Mouse (Mus musculus) c-Kit-positive CD71-positive TER-119-positive erythroid progenitor cells, embryonic 14.5 days (primary cell): ENCODE measurements around the gene Ntn4.

ENCODE experiments used
- DNase-seq: peaks from one replicate; pipeline ENCODE4 v3.0.0-alpha.2; 2013; ENCODE audit warnings: low spot score

Ntn4 gene

DNA sequence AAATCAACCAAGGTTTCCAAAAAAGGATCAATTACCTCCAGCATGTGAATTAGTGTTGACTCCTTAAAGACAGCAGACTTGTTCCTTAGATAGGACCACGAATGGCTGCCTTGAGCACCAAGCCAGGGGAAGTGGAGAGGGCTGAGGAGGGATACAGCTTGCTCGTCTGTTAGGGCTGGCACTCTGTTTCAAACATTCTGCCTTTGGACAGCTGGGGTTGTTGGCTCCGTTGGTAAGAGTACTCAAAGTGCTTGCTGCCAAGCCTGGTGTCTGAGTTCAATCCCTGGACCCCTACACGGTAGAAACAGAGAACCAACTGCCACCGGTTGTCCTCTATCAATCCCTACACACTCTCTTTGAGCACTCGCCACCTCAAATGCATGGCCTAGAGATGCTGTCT lies 90.0 kb downstream of the Ntn4 start:
- DNase-seq = no peak

DNA sequence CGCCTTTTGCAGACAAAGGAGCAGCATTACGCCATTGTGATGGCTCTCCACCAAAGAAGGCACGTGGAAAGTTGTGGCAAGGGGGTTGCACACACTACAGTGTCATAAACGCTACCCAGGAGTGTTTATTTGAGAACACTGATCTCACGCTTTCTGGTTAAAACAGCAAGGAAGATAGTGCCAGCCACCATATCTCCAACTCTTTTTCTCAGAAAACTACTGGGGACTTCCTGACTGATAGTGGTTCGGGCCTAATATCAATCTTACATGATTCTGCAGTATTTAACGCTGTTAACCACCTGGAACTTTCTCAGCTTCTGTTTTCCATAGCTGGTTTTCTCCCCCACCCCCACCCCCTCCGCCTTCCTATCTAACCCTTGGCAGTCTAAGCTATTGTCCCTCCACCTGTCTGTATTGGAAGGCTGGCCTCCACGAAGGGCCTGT lies 90.8 kb downstream of the Ntn4 start:
- DNase-seq = peak; percentile 30

DNA sequence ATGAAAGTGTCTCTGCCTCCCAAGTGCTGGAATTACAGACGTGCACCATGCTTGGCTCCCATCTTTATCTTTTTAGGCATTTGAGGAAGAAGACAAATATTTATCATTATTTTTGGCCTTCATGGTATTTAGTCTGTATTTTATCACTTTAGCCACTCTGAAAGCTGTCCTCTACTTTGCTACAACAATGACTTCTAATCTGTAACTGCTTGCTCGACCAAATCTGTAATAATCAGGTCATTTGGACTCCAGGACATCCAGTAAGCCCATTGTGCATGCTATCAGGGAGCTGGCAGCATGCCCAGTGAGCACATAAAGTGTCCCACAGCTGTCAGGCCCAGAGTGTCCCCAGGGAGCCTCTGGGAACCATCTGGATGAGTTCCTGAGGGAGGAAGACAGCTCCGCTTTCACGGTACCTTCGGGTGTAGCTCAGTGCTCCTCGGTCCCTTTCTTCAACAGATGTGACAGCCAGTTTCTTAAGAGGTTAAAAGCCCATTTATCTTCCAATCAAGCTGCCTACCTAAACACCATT lies 95.7 kb downstream of the Ntn4 start:
- DNase-seq = no peak

DNA sequence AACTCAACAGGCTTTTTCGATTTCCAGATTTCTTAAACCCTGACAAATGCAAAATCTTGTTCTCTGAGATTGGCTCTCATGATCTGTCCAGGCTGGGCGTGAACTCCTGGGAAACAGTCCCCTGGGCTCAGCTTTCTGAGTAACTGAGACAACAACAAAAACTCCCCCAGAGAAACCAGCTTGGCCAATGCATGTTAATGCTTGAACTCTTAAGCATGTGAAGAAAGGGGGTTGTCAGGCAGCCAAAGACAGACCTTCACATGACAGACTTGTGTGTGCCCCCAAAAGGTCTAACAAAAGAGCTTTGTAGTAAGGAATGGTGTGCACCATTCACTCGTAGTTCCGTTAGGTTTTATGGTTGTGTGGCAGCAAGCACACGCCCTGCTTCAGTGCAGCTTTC lies 96.6 kb downstream of the Ntn4 start:
- no peak for DNase-seq

DNA sequence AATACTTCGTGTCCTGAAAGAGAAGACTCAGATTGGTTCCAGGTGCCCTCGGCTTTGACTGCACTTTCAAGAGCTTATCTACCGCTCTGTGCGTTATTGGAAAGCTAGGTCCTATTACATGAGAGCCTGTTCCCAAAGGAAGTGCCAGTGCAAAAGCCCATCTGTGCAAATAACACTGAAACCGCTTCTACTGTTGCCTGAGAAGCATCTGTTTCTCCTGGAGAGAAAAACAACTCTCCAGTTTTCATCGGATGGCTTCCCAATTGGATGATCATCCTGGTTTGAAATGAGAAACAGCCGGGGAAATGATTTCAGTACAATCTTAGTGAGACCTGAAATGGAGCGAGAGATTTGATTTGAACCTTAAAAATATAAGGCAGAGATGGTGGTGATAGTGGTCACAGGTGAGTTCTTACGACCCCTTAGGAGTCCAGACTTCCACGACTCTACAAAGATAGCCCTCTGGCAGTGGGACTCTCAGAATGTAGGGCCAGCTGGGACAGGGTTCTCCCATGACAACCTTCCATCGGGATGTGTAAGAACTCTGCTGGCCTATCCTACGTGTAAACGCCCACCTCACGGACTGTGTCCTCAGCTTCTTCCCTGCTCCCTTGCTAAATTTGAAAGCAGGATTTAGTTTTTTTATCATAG lies 101.1 kb downstream of the Ntn4 start:
- no peak for DNase-seq

DNA sequence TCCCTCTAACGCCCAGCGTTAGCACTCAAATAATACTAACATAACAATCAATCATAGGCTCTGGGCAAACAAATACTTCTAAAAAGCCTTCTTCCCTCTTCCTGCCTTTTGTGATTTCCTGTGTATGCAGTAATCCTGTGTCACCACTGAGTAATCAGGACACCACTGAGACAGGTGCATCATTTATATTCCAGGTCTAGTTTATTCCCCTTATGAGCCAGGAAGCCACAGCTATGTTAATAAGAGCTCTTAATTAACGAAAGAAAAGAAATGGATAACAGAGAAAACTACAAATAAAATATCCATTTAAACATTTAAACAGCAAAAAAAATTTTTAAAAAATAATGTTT lies 101.6 kb downstream of the Ntn4 start:
- DNase-seq = no peak

DNA sequence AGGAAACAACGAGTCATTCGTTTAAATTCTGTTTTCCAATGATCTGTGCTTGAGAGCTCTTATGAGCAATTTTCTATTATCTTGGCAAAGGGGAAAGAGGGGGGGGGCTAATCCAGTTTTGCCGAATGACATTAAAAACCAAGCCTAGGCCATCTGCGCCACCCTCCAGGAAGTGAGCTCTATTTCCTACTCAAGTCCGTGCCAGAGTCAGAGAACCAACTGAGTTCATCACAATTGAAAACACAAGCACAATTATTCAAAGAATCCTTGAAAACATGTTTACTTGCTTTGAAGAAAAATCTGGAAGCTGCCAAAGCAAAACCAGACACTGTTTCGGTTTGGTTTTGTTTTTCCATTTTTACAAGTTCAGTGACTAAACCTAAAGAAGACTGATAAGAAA lies 102.1 kb downstream of the Ntn4 start:
- DNase-seq = no peak

DNA sequence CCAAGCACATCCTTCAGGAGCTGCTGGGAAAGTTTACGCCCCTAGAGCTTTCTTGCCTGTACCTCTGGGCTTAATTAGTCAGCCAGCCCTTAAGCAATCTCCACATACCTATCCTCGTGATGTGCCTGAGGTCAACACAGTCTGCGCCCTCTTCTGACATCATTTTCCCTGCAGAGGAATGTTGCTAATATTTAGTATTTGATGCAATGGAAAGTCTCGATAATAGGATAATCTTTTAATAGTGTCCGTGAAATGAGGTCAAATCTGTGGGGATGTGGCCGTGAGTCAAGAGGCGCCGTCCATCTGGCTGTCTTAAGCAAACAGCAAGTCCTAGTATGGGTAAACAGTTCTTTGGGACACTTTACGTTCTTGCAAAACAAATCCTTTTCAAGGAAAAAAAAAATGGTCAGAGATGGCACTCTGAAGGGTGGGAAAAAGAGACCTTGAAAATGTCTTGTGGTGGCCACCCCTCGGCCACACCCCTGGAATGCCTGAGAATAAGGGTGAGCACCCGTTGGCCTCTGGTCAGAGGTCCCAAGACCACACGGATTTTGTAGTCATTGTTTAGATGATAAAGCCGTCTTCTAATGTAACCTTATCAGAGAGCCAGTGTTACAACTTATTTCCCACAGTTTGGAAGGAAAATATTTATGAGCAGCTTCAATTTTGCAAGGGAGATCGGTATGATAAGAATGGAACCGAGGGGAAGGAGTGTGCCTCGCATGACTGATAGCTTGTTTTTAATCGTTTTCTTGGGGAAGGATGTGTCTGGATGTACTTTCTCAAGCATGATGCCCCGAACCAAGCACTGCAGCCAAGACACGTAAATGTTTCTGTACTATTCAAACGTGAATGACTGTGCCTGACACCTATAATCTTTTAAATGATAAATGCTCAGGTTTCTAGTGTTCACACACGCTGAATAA lies 109.0 kb downstream of the Ntn4 start:
- no peak for DNase-seq

DNA sequence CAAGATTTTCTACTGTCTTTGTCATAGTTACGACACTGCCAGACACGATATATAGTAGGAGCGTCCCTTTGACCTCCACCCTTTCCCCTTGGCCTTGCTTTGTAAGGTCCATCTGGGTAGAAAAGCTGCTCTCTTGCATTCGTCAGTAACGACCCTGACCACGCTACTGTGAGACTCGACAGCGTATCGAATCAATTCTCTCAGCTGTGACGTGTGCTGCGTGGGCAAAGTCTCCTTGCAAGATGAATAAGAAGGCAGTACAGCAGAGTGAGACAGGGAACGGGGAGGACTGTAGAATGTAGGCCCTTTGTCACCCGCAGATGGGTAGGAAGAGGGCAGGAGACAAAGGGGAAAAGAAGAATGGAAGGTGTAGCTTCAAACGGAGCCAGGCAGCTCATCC lies 110.8 kb downstream of the Ntn4 start:
- no peak for DNase-seq

DNA sequence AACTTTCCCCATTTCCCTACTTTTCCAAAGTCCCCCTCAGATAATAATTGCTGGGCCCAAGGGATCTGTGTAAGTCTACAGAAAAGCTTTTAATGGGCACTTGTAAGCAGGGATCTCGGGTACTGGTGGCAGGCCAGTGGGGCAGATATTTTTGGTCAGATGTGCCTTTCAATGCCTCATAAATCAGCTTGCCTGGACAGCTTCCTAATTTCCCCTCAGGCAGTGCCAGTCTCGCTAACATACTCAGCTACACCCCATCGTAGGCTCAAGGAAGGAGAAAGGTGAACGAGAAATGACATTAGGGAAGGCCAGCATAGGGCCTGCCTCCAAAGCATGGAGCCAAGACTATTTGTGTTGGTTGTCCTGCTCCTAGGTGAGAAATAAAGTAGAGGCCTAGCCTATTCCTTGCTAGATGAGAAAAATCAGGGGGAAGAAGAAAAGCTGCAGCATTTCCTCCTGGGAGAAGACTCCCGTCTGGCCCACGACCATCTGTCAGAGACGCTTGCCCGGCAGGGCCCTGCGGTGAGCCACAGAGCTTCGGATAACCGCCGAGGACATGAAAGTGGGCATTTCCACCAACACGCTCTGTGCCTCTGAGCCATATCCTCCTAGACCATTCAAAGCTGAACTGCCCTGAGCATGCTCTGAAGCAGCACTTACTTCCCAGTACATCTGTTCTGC lies 113.4 kb downstream of the Ntn4 start:
- DNase-seq = no peak

DNA sequence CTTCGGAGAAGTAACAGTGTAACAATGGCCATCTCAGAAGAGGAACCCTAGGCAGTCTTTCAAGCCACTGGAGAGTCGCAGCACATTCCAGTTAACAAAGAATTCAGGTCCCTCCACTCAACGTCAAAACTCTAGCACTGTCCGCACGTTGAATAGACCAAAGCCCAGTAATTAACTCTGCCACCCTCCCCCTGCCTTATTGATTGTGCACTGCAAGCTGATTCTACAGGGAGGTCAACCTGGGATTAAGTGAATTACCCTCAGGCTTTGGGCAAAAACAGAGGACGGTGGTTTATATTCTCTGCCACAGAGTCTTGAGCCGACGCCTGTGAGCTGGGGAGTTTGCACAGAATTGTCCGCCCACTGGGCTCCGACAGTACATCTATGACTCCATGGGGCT lies 115.7 kb downstream of the Ntn4 start:
- no peak for DNase-seq

DNA sequence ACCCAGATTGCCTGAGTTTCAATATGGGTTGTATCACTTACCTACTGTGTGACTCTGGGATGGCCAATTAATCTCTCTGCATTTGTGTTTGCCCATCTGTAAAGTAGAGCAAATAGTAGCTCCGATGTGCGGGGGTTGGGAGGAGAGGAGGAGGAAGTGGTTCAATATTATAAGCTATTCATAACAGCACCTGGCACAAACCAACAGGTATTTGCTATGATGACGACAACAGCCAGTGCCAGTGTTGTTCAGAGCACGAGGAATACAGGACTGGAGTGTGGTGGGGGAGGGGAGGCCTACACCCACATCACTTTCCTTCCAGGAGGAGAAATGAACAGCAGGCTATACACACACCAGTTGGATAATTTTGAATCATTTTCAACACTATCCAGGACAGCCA lies 119.2 kb downstream of the Ntn4 start:
- DNase-seq = no peak

DNA sequence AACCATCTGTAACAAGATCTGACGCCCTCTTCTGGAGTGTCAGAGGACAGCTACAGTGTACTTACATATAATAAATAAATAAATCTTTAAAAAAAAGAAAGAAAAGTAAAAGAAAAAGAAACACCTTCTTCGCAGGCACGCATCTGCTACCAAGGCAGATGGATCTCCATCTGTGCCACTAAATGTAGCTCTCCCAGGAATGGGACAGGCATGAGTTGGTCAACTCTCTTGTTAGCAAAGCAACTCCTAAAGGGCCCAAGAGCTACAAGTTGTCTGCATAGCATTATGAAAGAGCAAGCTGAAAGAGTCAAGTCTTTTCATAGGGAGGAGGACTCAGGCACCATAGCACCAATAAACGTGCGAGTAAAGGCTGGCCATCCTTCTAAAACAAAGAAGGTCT lies 119.9 kb downstream of the Ntn4 start:
- DNase-seq = no peak

DNA sequence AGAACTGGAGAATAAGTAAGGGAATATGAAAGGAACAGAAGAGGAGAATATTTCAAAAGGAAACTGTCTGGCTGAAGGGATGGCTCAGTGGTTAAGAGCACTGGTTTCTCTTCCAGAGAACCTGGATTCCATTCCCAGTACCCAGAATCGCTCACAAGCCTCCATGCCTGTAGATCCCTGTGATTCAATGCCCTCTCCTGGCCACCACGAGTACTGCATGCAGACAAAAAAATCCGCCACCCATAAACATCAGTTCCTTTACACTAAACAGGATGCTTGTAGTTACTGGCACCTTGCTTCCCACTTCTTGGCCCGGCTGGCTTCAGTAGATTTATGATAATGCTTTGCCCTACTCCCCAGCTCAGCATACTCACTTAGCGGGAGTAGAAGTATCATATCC lies 122.6 kb downstream of the Ntn4 start:
- peak; percentile 53 for DNase-seq

DNA sequence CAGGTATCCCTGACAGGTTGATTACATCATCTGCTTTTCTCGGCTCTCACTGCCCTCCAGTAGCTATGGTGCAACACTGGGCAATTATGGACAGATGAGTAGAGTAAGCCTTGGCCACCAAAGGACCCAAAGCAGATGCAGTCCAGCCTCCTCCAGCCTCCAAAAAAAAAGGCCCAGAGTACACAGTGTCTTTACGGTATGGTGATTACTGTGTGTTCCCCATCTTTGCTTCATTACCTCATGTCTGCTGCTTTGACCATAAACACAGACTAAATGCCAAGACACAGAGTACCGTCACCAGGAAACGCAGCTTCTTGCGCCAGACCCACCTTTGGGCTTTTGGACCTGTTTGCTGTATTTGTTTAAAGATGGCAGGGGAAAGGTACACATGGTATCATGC lies 125.7 kb downstream of the Ntn4 start:
- DNase-seq = no peak

DNA sequence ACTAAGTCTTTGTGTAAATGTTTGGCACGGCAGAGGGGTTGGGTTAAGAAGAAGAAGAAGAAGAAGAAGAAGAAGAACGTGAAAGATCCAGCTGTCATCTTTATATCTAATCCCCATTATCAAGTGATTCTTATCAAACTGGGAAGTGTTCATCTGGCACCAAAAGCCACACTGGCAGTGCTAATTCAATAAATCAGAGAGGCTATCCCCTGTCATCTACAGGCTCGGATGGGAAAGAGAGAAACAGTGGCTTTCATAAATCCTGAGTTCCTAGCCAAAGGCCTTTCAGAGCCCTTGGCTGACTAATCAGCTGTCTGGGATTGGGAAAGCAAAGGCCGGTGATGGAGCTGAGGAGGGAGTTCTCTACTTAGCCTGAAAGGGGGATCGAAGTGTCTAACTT lies 126.8 kb downstream of the Ntn4 start:
- DNase-seq = no peak

DNA sequence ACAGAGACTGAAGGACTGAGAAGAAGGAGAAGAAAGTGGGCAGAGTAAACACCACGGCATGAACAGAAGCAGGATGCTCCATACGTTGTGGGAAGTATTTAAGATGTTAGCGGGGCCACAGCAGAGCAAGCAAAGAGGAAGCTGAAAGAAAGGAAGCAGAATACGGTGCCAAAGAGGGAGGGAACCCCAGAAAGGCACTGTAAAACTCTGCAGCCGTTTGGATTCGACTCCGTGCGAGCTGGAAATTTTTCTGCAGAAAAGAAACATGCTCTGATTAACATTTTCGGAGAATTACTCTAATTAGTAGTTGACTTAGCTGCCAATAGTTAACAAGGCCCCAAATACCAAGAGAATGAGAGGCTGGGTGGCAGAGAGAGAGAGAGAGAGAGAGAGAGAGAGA lies 127.7 kb downstream of the Ntn4 start:
- DNase-seq = no peak

DNA sequence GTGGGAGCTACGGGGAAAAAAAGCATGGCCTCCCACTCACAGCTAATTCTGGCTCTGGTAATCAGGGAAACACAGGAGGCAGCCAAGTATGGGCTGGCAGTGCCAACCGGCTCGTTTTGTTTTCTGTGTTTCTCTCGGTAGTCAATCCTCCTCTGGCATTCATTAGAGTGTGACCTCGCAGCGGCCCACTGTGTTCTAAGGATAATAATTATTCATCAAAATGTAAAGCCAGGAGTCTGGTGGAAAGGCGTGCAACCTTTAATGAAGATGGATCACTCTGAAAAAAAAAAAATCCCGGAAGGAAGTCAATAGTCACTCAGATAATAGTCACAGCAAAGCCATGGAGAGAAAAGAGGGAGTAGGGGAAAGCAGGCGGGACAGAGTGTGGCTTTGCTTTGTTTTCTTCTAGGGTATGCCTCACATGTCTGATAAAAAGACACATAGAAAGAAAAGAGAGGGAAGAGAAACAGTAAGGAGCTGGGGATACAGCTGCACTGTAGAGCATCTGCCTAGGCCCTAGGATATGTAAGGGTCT lies 131.5 kb downstream of the Ntn4 start:
- DNase-seq = no peak

DNA sequence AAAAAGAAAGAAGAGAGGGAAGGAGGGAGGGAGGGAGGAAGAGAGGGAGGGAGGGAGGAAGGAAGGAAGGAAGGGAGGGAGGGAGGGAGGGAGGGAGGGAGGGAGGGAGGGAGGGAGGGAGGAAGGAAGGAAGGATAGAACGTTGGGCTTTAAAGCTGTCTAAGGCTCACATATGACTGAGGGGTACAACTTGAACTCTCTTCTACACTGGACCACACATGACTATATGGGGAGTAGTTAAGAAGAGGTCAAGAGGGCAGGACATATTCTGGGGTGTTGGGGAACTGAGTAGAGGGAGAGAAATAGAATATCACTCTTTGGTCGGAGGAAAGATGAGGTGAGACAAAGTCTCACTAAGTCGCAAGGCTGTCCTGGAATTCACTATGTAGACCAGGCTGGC lies 132.0 kb downstream of the Ntn4 start:
- DNase-seq = no peak

DNA sequence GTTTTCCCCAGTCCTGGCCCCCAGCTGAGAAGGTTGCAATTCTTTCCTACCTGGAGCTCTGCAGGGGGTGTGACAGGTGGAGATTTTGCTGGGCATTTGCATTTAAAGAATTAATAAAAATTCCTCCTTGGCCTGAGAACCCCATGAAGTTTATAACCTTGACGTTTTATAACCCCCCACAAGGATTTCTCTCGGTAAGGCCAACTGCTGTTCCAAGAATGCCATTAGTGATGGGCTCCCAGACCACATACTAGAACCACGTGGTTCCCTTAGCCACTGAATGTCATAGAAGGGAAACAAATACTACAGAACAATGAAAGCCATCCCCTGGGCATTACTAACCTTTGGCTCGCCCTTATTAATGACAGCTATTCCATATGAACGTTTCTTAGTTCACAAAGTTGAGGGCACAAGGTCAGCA lies 136.3 kb downstream of the Ntn4 start:
- no peak for DNase-seq

DNA sequence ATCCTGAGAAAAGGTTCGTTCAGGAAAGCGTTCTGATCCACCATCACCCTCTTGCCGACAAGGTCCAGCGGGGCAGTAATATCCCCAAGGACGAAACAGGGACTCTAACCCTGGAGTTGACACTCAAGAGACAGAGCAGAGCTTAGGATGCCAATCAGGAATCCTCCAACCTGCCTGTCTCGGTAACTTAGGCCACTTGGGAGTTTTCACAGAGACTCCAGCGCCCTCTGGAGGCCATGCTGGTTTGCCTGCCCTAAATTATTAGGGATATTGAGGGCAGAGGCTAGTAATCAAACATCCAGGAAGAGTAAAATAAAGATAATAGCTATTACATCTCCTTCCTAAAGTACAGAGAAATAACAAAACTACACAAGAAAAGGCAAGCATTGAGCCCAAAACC lies 136.9 kb downstream of the Ntn4 start:
- DNase-seq = peak; percentile 33

DNA sequence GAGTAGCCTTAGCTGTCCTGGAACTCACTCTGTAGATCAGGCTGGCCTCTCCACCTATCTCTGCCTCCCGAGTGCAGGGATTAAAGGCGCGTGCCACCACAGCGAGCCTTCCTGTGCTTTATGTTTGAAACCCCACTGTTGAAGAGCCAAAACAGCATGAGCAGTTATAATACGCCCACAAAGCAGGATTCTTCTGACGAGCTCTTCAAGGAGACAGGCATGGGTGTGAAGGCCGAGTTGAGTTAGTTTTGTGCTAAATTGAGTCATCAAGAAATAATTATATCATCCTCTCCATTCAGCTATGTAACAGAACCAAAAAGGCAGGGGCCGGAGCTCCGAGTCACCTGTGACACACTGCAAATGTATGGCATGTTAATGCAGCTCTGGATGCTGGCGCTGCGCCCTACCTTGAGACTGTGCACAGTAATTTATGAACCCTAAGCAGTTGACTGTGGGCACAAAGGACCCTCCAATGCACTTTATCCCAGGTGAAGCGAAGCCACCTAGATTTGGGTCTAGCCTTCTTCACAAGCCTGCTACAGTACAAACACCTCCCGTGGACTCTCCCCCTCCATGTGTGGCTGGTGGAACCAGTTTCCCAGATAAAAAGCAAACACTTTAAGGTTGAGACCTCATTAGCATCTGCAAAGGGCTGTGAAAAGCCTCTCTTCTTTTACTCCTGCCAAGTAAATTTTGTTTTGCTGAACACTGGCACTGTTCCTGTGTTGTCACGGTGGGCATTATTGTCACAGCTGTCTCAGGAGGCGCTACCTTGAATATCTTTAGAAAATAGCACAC lies 142.9 kb downstream of the Ntn4 start:
- DNase-seq = no peak
